Mouse (Mus musculus): ENCODE data around the gene Mvd. TPM values are rescaled to one million over a fixed set of nuclear protein-coding genes. Genes with fewer than 3 reads are reported as not detected.

Gene Mvd
- total RNA-seq, 2 experiments from 2014 or later = 25.3 to 27.4 TPM

DNA sequence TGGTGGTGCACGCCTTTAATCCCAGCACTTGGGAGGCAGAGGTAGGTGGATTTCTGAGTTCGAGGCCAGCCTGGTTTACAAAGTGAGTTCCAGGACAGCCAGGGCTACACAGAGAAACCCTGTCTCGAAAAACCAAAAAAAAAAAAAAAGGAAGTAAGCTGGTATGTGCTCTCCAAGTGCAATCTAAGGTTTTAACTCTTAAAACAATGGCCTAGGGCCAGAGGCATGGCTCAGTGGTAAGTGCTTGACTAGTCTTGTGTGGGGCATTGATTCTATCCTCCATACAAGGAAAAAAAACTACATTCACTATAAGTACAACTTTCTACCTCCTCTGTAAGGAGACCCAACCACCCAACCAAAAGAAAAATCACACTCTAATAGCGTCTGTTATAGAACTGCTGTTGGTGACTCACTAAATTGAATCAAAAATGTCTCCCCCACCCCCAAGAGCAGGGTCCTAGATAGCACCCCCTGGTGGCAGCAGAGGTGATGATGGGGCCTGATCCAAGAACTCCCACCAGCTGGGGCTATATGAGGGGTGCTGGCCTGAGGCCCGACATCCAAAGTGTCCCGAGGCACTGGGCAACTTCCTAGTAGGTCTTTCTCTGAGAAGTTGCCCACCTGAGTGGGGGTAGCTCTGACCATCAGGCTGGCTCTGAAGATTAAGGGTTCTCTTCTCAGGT is 16.1 kb upstream of the Mvd start:
- DNase-seq (ENCODE audit: low spot score in 2 of 2) = no peak

DNA sequence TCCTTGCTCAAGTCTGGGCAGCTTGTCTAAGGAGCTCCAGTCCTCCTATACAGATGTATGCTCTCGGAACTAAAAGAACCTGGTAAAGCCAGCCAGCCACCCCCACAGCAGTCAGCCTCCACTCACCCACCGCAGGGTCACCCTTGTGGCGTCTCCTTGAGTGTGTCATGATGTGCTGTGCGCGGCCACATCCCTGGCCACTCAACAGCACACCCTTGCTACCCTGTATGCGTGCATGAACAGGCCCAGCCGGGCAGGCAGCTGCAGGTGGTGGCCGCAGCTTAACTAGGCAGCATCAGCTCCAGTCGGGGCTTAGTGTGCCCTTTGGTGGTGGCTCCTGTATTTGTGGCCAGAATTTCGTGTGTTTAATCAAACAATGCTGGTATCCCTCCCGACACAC is 13.9 kb upstream of the Mvd start:
- DNase-seq (ENCODE audit: low spot score in 2 of 2) = no peak

- DNase-seq (ENCODE audit: low spot score in 2 of 2) = no peak
These were observed 11.2 kb upstream of the Mvd start for GRCm38 (mm10) chr8:122454409-122454808.

- DNase-seq (ENCODE audit: low spot score in 2 of 2) = no peak
These were observed 8.9 kb upstream of the Mvd start for GRCm38 (mm10) chr8:122452154-122452553.

- no peak for DNase-seq (ENCODE audit: low spot score in 2 of 2)
These were observed 8.0 kb upstream of the Mvd start for GRCm38 (mm10) chr8:122451161-122451703.

DNA sequence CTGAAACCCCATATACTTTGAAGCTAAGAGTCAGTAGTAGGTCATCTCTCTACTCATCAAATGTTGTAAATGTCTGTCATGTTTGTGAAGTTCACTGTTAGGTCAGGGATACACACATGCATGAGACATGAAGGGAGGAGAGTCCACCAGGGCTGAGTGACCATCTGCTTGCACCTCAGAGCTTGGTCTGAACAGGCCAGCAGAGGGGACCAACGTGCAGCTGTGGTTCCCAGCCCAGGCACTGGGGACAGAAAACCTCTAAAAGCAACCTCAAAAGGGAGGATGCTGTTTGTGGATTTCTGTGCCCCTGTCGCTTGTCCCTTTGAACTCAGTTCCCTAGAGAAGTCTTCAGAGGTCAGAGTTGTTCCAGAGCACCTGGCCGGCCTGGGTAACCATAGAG is 2.0 kb upstream of the Mvd start:
- DNase-seq (ENCODE audit: low spot score in 2 of 2) = no peak

DNA sequence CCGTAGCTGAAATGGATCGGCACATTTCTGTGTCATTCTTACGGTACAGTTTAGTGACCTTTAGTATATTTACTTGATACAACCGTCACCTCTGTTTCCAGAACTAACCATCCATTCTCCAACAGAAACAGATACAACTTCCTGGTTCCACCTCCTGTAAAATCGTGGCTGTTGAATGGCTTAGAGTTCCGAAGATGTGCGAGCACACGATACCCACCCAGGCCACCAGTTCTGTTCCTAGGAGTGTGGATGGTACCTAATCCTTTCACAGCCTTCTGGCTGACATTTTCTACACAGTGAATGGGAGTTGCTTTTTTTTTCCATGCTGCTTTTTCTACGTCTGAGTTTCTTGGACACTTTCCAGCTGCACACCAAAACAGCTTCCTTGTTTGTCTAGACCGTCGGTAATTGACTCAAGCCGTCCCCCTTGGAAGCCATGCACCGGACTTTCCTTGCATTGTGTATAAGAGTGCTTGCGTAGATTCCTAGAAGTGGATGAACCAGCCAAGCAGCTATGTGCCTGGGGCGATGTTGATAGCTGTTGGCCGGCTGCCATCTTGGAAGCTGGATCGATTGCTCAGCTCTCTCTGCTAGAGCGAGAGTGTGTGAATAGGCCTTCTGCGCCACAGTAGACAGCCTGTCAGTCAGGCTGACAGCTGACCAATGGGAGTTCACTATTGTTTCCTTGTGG is 981 bp upstream of the Mvd start:
- peak; percentile 77 to 80 for DNase-seq (ENCODE audit: low spot score in 2 of 2)

DNA sequence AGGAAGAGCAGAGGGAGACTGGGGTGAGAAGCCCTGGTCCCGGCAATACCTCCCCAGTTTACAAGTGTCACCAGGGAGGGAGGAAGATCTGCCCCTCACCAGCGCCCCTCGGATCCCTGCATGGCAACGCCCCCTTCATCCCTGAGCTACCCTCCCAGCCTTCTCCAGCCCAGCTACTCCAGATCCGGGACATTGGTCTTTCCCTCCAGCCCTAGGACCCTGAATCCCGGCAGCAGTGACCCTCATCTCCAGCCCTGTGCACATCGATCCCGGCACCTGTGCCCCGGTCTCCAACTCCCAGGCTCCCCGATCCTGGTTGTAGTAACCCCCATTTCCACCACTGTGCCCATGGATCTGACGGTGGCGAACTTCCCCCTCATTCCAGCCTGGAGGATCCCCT is 441 bp downstream of the Mvd start:
- no peak for DNase-seq (ENCODE audit: low spot score in 2 of 2)

- no peak for DNase-seq (ENCODE audit: low spot score in 2 of 2)
These were observed 866 bp downstream of the Mvd start for GRCm38 (mm10) chr8:122442356-122442755.

- no peak for DNase-seq (ENCODE audit: low spot score in 2 of 2)
These were observed 1.9 kb downstream of the Mvd start for GRCm38 (mm10) chr8:122441326-122441725.

DNA sequence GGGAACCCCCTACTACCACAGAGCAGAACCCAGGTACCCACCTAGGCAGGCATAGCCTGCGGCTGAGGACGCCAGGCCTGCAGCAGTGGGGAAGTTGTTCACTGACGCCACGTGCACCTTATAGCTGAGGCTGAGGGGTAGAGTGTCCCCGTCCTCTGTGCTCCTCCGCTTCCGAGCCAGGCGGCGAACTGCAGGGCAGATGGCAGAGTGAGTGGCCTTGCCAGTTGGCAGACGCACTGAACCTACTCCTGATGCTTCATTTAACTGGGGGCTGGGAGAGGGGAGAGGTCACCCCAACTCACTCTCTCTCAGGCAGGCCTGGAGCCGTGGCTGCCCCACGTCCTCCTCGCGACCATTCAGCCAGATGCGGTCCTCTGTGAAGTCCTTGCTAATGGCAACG is 3.9 kb downstream of the Mvd start:
- DNase-seq (ENCODE audit: low spot score in 2 of 2) = no peak

GRCm38 (mm10) chr8:122437708-122438331 is 5.4 kb downstream of the Mvd start:
- DNase-seq (ENCODE audit: low spot score in 2 of 2) = no peak

GRCm38 (mm10) chr8:122436586-122437125 is 6.6 kb downstream of the Mvd start:
- no peak for DNase-seq (ENCODE audit: low spot score in 2 of 2)

GRCm38 (mm10) chr8:122436146-122436545 is 7.1 kb downstream of the Mvd start:
- no peak for DNase-seq (ENCODE audit: low spot score in 2 of 2)

DNA sequence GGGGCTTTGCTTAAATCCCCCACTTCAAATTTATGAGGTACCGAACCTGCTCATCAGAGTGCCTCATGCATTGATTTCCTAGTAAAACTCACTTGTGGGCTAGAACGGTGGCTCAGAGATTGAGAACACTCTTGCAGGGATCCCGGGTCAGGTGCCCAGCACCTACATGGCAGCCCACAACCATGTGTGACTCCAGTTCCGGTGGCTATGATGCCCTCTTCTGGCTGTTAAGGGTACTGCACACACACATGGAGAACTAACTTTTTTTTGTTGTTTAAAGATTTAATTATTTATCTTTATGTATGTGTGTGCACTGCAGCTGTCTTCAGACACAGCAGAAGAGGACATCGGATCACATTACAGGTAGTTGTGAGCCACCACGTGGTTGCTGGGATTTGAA is 7.8 kb downstream of the Mvd start:
- no peak for DNase-seq (ENCODE audit: low spot score in 2 of 2)

GRCm38 (mm10) chr8:122433269-122433905 is 9.8 kb downstream of the Mvd start:
- DNase-seq (ENCODE audit: low spot score in 2 of 2) = no peak

DNA sequence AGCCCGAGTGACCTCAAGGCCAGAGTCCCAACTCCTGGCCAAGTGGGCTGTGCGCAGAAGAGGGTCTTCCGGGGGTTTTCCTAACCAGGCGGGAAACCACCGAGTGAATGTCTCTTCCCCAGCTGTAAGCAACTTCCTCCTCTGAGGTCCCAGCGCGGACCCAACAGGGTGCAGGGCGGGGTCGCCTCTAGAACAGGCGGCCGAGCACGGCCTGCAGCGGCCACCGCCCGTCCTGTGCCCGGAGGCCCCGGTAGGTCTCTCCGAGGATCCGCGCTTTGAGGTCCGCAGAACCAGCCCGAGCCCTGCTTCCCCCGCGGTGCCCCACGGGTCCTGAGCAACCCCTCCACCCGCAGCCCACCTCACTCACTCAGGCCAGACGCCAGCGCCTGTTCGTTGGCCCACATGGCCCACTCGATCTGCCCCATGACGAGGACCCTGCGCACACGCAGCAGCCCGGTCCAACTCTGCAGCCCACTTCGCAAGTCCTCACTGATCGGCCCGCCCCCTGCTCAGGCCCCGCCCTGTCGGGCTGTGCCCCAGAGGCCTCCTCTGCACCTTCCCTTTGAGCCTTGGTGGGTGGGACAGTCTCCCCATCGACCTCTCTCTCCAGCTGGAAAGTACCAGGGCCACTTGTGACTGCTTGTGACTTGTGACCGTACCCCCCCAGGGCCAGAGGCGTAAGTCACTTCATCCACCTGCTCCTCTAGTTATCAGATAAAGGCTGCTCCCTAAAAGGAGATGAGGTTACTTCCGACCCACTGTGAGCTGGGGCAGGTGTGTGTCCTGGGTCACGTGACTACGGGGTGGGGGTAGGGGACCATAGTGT is 10.6 kb downstream of the Mvd start, which contains the start of gene Cyba:
Gene Cyba, minus strand, starts transcription at position 488 of the 826 bp plus-strand sequence.
- no peak for DNase-seq (ENCODE audit: low spot score in 2 of 2)

GRCm38 (mm10) chr8:122431694-122432442 is 11.4 kb downstream of the Mvd start:
- no peak for DNase-seq (ENCODE audit: low spot score in 2 of 2)

DNA sequence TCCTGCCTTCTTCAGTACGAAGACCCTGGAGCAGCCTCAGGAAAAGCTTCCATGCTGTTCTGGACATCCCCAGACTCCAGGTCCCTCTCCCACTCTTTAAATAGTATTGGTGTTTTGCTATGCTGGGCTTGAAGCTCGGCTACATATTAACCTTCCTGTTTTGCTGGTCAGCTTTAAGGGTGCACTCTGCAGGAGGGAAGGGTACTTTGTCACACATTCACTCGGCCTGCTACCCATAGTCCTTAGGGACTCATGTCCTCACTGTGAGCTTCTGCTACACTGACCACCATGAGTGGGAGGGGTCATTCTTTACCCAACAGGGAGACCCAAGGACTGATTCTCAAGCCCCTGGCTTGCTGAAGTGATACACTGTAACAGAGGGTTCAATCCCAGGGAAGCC is 12.6 kb downstream of the Mvd start:
- no peak for DNase-seq (ENCODE audit: low spot score in 2 of 2)

All from left cerebral cortex, adult 18-20 months (tissue).